Mouse (Mus musculus): ENCODE measurements around the gene Mgat3. TPM values are rescaled to one million over a fixed set of nuclear protein-coding genes. Genes with fewer than 3 reads are reported as not detected.

Gene Mgat3
- polyA plus RNA-seq, 1 experiment from 2014 or later, result 6.7 TPM

GRCm38 (mm10) chr15:80259406-80260045 is 86.0 kb downstream of the Mgat3 start:
- no peak overlapping the region for H3K4me2 ChIP-seq (ENCODE audit: low read length)
- no peak overlapping the region for H3K27ac ChIP-seq
- no peak for ATAC-seq (replicated peaks; ENCODE audit: low FRiP score, low read depth)
- peaks cover 23% of the 10 kb centered on the region for H3K36me3 ChIP-seq (ENCODE audit: insufficient read depth, low read length)
- TF ChIP-seq CTCF (IDR thresholded peaks at IDR 0.05; ENCODE audit: low read depth), result no peak
- H3K4me1 ChIP-seq (replicated peaks; ENCODE audit: insufficient read depth, low read length), result peaks cover 19% of the 10 kb centered on the region; the same call in 1 of the 2 replicates
- WGBS, result 75% methylated on average over 8 of the region's 8 CpGs
- H3K9me3 ChIP-seq (replicated peaks; ENCODE audit: low read length), result no peaks in the 10 kb centered on the region
- no peak overlapping the region for H3K9ac ChIP-seq (ENCODE audit: low read depth, low read length)
- no peak for DNase-seq (ENCODE audit: low spot score)
- no peak overlapping the region for H3K4me3 ChIP-seq (replicated peaks; ENCODE audit: low read depth, low read length)
- no peaks in the 10 kb centered on the region for H3K27me3 ChIP-seq (ENCODE audit: insufficient read depth, low read length)

- TF ChIP-seq CTCF (IDR thresholded peaks at IDR 0.05; ENCODE audit: low read depth), result peak; percentile 97
- Histone ChIP-seq H3K36me3 (ENCODE audit: insufficient read depth, low read length) (peaks cover 23% of the 10 kb centered on the region), H3K27me3 (ENCODE audit: insufficient read depth, low read length) (no peaks in the 10 kb centered on the region), H3K4me3 (replicated peaks; ENCODE audit: low read depth, low read length) (no peak overlapping the region), H3K27ac (no peak overlapping the region), H3K9me3 (replicated peaks; ENCODE audit: low read length) (no peaks in the 10 kb centered on the region), H3K9ac (ENCODE audit: low read depth, low read length) (no peak overlapping the region), H3K4me2 (ENCODE audit: low read length) (no peak overlapping the region), H3K4me1 (replicated peaks; ENCODE audit: insufficient read depth, low read length) (peaks cover 19% of the 10 kb centered on the region; the same call in 1 of the 2 replicates)
- WGBS, result 12% methylated on average over 3 of the region's 3 CpGs
- ATAC-seq (replicated peaks; ENCODE audit: low FRiP score, low read depth) (no peak), DNase-seq (ENCODE audit: low spot score) (peak; percentile 83)
Observed at GRCm38 (mm10) chr15:80260677-80261076, 87.2 kb downstream of the Mgat3 start.

DNA sequence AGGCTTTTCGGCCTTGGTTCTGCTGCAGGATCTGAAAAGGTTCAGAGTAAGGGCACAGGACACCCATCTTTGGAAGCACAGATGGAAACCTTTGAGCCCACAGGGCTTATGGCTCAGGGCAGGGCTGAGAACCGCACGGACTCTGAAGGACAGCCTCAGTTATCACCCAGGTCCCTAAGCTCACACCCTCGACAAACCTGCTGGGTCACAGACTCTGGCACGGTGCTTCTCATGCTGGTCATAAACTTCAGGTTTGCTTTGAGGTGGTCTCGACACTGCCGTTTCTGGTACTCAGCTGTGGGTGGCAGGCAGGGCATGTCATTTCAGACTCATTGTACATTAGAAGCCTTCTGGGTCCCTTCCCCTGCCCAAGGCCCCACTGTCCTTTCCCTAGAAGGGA is 87.6 kb downstream of the Mgat3 start:
- H3K27ac ChIP-seq, result no peak overlapping the region
- H3K36me3 ChIP-seq (ENCODE audit: insufficient read depth, low read length), result peaks cover 22% of the 10 kb centered on the region
- H3K4me1 ChIP-seq (replicated peaks; ENCODE audit: insufficient read depth, low read length), result peaks cover 19% of the 10 kb centered on the region; the same call in 1 of the 2 replicates
- H3K9ac ChIP-seq (ENCODE audit: low read depth, low read length), result no peak overlapping the region
- 76% methylated on average over 7 of the region's 7 CpGs for WGBS
- no peaks in the 10 kb centered on the region for H3K9me3 ChIP-seq (replicated peaks; ENCODE audit: low read length)
- no peak overlapping the region for H3K4me3 ChIP-seq (replicated peaks; ENCODE audit: low read depth, low read length)
- no peaks in the 10 kb centered on the region for H3K27me3 ChIP-seq (ENCODE audit: insufficient read depth, low read length)
- H3K4me2 ChIP-seq (ENCODE audit: low read length), result no peak overlapping the region
- no peak for TF ChIP-seq CTCF (IDR thresholded peaks at IDR 0.05; ENCODE audit: low read depth)
- ATAC-seq (replicated peaks; ENCODE audit: low FRiP score, low read depth), result no peak
- DNase-seq (ENCODE audit: low spot score), result no peak

- TF ChIP-seq CTCF (IDR thresholded peaks at IDR 0.05; ENCODE audit: low read depth), result no peak
Observed at GRCm38 (mm10) chr15:80263610-80264575, 90.4 kb downstream of the Mgat3 start, which contains the start of gene Rps19bp1. Rps19bp1 (minus strand) TSS chr15:80264315.

More at GRCm38 (mm10) chr15:80263610-80264575, 90.4 kb downstream of the Mgat3 start, which contains the start of gene Rps19bp1:
- peak within 1 kb of the TSS; percentile 70 for H3K4me2 ChIP-seq (ENCODE audit: low read length)
- H3K9ac ChIP-seq (ENCODE audit: low read depth, low read length), result peak within 1 kb of the TSS; percentile 86
- WGBS, result 2% methylated on average over 66 of the region's 66 CpGs
- peak within 1 kb of the TSS; percentile 88 for H3K4me3 ChIP-seq (replicated peaks; ENCODE audit: low read depth, low read length)
- H3K36me3 ChIP-seq (ENCODE audit: insufficient read depth, low read length), result no peaks in the 10 kb centered on the region
- H3K9me3 ChIP-seq (replicated peaks; ENCODE audit: low read length), result no peaks in the 10 kb centered on the region
- ATAC-seq (replicated peaks; ENCODE audit: low FRiP score, low read depth) (peak; percentile 75), DNase-seq (ENCODE audit: low spot score) (peak; percentile 96)
- H3K27ac ChIP-seq, result peak within 1 kb of the TSS; percentile 63
- peaks cover 4% of the 10 kb centered on the region; the same call in 1 of the 2 replicates for H3K4me1 ChIP-seq (replicated peaks; ENCODE audit: insufficient read depth, low read length)
- H3K27me3 ChIP-seq (ENCODE audit: insufficient read depth, low read length), result no peaks in the 10 kb centered on the region

Other genes starting within 250 kb of the Mgat3 start
- gene Cbx7, start 202.6 kb upstream of the Mgat3 start, polyA plus RNA-seq (2015; fragmentation: Nextera tagmentation; extraction: Ambion mirVana), result 4.5 and 4.6 TPM in 2 replicates
- gene Pdgfb, start 158.7 kb upstream of the Mgat3 start, polyA plus RNA-seq (2015; fragmentation: Nextera tagmentation; extraction: Ambion mirVana), result 6.5 and 6.8 TPM in 2 replicates
- gene Syngr1, start 82.4 kb upstream of the Mgat3 start, polyA plus RNA-seq (2015; fragmentation: Nextera tagmentation; extraction: Ambion mirVana), result 21.8 and 24.1 TPM in 2 replicates
- 970 and 975 TPM in 2 replicates for gene Rpl3, start 81.9 kb upstream of the Mgat3 start, polyA plus RNA-seq (2015; fragmentation: Nextera tagmentation; extraction: Ambion mirVana)
- 27.7 and 31.8 TPM in 2 replicates for gene Tab1, start 40.6 kb upstream of the Mgat3 start, polyA plus RNA-seq (2015; fragmentation: Nextera tagmentation; extraction: Ambion mirVana)
- 19.9 and 20.5 TPM in 2 replicates for gene Mief1, start 60.3 kb downstream of the Mgat3 start, polyA plus RNA-seq (2015; fragmentation: Nextera tagmentation; extraction: Ambion mirVana)
- gene AC140267.1, start 62.1 kb downstream of the Mgat3 start, polyA plus RNA-seq (2015; fragmentation: Nextera tagmentation; extraction: Ambion mirVana), result not detected in 2 replicates
- gene Atf4, start 81.5 kb downstream of the Mgat3 start, polyA plus RNA-seq (2015; fragmentation: Nextera tagmentation; extraction: Ambion mirVana), result 116 and 118 TPM in 2 replicates
- 53.5 and 62.7 TPM in 2 replicates for gene Rps19bp1, start 90.6 kb downstream of the Mgat3 start, polyA plus RNA-seq (2015; fragmentation: Nextera tagmentation; extraction: Ambion mirVana)
- gene Cacna1i, start 113.5 kb downstream of the Mgat3 start, polyA plus RNA-seq (2015; fragmentation: Nextera tagmentation; extraction: Ambion mirVana), result not detected in 2 replicates

Measured in kidney, postnatal 0 days (tissue).